Mouse (Mus musculus) midbrain, embryonic 16.5 days (tissue): ENCODE data around the gene Tmie. TPM values are rescaled to one million over a fixed set of nuclear protein-coding genes. Genes with fewer than 3 reads are reported as not detected.
A peak's percentile ranks its signal among the peaks of the same experiment; 100 is the strongest.

Experiments
- ATAC-seq: fragments of 200-750 bp; cut with Nextera tagmentation; 2 replicates; pipeline ENCODE4 v1.8.0; 2017; ENCODE audit warnings: moderate TSS enrichment
- H3K27ac ChIP-seq: fragments of 300-500 bp; sonication (generic); 2 replicates; pipeline ENCODE4 v1.5.1; 2014; ENCODE audit warnings: mild to moderate bottlenecking, low read length, mixed read lengths
- H3K27me3 ChIP-seq: fragments of 300-500 bp; sonication (generic); 2 replicates; pipeline ENCODE4 v1.6.1; 2014; ENCODE audit warnings: low read depth, low read length, mixed read lengths; ENCODE audit not compliant: control insufficient read depth, insufficient read depth
- H3K36me3 ChIP-seq: fragments of 300-500 bp; sonication (generic); 2 replicates; pipeline ENCODE4 v1.6.1; 2014; ENCODE audit warnings: mild to moderate bottlenecking, low read length, moderate library complexity, mixed read lengths; ENCODE audit not compliant: control insufficient read depth, insufficient read depth
- H3K4me1 ChIP-seq: fragments of 300-500 bp; sonication (generic); 2 replicates; pipeline ENCODE4 v1.6.1; 2014; ENCODE audit warnings: mild to moderate bottlenecking, low read length, mixed read lengths; ENCODE audit not compliant: control insufficient read depth, insufficient read depth
- H3K4me2 ChIP-seq: fragments of 300-500 bp; sonication (generic); 2 replicates; pipeline ENCODE4 v1.6.1; 2014; ENCODE audit warnings: mild to moderate bottlenecking, low read length, mixed read lengths
- H3K4me3 ChIP-seq: fragments of 300-500 bp; sonication (generic); 2 replicates; pipeline ENCODE4 v1.5.1; 2014; ENCODE audit warnings: low read depth, mild to moderate bottlenecking, low read length, moderate library complexity, mixed read lengths
- H3K9ac ChIP-seq: fragments of 300-500 bp; sonication (generic); 2 replicates; pipeline ENCODE4 v1.6.1; 2014; ENCODE audit warnings: low read depth, low read length, mixed read lengths
- H3K9me3 ChIP-seq: fragments of 300-500 bp; sonication (generic); replicated peaks from 2 replicates; pipeline ENCODE4 v1.6.1; 2014; ENCODE audit warnings: mild to moderate bottlenecking, low read length, mixed read lengths; ENCODE audit not compliant: control insufficient read depth, poor library complexity, severe bottlenecking
- WGBS: fragments of 180-500 bp; shearing (Covaris S2); extraction: QIAGEN DNeasy Blood & Tissue Kit; methylation state at CpG from one replicate; pipeline ENCODE4 v1.1.7; 2014; 5-methylcytosine and 5-hydroxymethylcytosine counted together
- polyA plus RNA-seq: library from polyadenylated mRNA; unstranded; fragments of >200 nt; fragmentation: Nextera tagmentation; extraction: Ambion mirVana; gene quantifications from 2 replicates; pipeline ENCODE4 v1.2.1, GENCODE M21; 2015

Gene Tmie
- polyA plus RNA-seq, 1 experiment from 2014 or later = 5.7 TPM

DNA sequence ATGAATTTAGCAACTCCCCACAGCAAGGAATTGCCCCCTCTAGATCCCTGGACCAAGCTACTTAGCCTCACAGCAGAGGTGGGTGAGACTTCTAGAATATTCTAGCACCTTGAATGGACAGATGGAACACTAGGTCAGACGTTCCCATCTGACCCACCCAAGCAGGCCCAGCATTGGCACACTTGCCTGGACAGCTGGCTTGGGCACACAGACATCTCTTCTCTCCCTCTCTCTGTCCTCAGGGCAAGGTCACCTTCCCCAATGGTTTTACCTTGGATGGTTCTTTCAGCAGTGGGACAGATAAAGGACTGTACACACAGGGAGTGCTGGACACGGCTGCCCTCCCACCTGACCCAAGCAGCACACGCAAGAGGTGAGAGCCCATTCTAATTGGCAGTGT, 12.6 kb upstream of the Tmie start:
- H3K36me3 ChIP-seq = no peaks in the 10 kb centered on the region
- H3K27ac ChIP-seq = no peak overlapping the region
- H3K4me2 ChIP-seq = no peak overlapping the region
- ATAC-seq = no peak
- WGBS = 86% methylated on average over 3 of the region's 3 CpGs
- no peak overlapping the region for H3K9ac ChIP-seq
- no peaks in the 10 kb centered on the region for H3K9me3 ChIP-seq
- H3K4me3 ChIP-seq = no peak overlapping the region
- peaks cover 4% of the 10 kb centered on the region; the same call in 1 of the 2 replicates for H3K4me1 ChIP-seq
- no peaks in the 10 kb centered on the region for H3K27me3 ChIP-seq

DNA sequence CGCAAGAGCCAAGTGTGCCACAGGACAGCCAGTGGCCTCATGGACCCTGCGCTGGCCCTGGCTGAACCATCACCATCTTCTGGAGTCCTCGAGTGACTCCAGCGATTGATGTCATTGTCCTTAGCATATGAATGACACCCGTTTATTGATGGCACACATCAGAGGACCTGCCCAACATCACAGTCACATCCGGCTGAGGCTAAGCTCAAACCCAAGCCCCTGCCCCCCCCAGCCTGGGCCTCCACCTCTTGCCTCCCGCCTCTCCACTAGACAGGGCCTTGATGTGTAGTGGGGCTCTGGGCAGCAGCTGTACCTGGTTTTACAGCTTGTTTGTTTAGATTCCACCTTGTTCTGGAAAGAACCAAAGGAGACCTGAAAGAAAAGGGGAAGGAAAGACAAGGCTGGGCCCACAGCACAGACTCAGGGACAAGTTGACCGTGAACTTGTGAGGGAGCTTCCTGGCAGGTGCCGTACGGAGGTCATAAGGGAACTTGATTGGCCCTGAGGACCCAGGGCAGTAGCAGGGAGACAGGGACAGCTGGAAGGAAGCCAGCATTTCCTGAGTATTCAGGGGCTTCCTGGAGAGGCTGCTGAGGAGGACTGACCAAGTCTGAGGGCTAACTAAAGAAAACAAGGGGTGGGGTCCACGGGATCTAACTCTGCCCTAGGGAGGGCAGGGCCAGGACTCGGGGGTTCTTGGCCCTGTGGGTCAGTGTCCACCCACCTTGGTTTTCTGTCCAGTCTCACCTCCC, 11.3 kb upstream of the Tmie start:
- H3K27ac ChIP-seq = no peak overlapping the region
- H3K9me3 ChIP-seq = no peaks in the 10 kb centered on the region
- no peak overlapping the region for H3K9ac ChIP-seq
- no peak overlapping the region for H3K4me3 ChIP-seq
- no peak for ATAC-seq
- no peak overlapping the region for H3K4me2 ChIP-seq
- 80% methylated on average over 12 of the region's 12 CpGs for WGBS
- no peaks in the 10 kb centered on the region for H3K36me3 ChIP-seq
- peaks cover under 1% of the 10 kb centered on the region; the same call in 1 of the 2 replicates for H3K4me1 ChIP-seq
- no peaks in the 10 kb centered on the region for H3K27me3 ChIP-seq

DNA sequence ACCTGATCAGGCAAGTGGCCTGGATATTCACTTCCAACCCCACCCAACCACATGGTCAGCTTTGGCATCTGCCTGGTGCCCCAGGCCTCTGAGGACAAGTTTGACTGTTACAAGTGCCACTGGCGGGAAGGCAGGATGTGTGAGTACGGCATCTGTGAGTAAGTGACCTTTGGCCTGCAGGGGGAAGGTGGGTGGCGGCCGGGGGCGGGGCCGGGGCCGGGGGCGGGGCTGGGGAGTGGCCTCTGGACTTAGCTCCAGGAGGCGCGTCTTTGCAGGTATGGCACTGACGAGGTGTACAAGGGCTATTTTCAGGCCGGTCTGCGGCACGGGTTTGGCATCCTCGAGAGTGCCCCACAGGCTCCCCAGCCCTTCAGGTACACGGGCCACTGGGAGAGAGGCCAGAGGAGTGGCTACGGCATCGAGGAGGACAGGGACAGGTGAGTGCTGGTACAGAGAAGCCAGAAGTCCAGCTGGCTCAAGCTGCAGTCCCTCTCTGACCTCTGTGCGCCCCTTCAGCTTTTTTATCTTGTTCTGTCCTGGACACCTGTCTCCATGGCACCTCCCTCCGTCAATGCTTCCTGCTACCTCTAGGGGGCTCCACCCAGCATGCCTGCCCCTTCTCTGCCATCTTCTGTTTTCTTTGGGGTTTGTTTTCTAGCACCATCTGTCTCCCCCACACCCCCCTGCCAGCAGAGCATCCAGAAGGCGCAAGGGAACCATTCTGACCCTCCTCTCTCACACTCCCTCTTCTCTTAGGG, 10.3 kb upstream of the Tmie start:
- no peaks in the 10 kb centered on the region for H3K9me3 ChIP-seq
- H3K9ac ChIP-seq = no peak overlapping the region
- no peaks in the 10 kb centered on the region for H3K4me1 ChIP-seq
- WGBS = 16% methylated on average over 20 of the region's 21 CpGs
- H3K27ac ChIP-seq = no peak overlapping the region
- no peaks in the 10 kb centered on the region for H3K36me3 ChIP-seq
- H3K27me3 ChIP-seq = no peaks in the 10 kb centered on the region
- no peak for ATAC-seq
- no peak overlapping the region for H3K4me2 ChIP-seq
- H3K4me3 ChIP-seq = no peak overlapping the region

DNA sequence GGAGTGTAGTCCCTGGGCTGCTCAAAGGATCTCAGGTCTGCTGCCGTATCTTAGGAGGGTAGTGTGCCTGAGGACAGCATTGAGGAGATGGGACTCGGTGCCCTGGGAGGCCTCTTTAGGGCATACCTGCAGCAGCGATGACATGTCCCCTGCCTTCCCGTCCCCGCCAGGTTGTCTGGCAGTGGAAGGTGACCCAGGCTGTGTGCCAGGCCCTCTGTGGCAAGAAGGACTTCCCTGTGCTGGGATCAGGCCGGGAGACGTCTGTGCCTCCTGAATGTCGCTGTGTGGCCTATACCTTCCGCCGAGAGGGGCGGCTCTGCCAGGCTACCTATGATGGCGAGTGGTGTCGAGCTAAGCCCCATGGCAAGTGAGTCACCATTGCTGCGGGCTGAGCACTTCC, 9.0 kb upstream of the Tmie start:
- WGBS = 90% methylated on average over 14 of the region's 14 CpGs

DNA sequence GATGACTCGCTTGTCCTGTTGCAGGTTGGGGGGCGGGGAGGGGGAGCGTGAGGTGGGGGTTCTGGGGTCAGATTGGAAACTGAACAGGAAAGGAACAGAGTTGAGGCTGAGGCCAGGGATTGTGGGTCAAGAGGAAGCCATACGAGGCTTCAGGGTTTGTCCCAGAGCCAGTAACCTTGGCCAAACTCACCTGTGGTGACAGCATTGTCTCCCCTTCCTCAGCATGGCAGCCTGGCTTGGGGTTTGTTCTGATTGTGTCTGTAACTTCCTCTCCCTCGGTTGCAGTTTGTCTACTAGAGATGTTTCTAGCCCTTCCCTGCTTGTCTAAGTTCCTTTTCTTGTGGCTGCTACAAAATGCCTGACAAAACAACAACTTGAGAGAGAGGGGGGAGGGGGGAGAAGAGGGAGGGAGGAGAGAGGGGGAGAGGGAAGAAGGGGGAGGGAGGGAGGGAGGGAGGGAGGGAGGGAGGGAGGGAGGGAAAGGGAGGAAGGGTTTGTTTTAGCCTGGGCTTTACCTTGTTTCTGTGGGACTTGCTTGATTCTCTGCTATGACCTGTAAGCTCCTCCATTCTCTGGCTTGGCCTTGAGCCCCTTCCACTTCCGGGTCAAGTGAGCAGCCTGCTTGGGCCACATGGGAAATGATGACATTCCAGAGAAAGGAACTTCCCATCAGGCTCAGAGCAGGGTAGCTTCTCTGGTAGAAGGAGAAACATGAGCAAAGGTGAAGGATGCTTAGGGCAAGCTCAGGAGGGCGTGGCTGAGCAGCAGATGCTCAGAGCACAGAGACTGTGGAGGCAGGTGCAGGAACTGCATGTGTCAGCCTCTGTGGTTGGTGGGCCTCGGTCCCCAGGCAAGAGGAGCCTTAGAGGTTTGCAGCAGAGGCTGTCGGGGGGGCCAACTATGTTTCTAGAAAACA, 7.7 kb upstream of the Tmie start:
- Histone ChIP-seq H3K9me3 (no peaks in the 10 kb centered on the region), H3K36me3 (no peaks in the 10 kb centered on the region), H3K27ac (no peak overlapping the region), H3K27me3 (no peaks in the 10 kb centered on the region), H3K4me3 (no peak overlapping the region), H3K9ac (no peak overlapping the region), H3K4me2 (no peak overlapping the region), H3K4me1 (no peaks in the 10 kb centered on the region)
- 69% methylated on average over 9 of the region's 9 CpGs for WGBS
- no peak for ATAC-seq

More for the DNA sequence above, 9.0 kb upstream of the Tmie start:
- H3K4me1 ChIP-seq = no peaks in the 10 kb centered on the region
- H3K36me3 ChIP-seq = no peaks in the 10 kb centered on the region
- no peak overlapping the region for H3K27ac ChIP-seq
- H3K27me3 ChIP-seq = no peaks in the 10 kb centered on the region
- H3K4me3 ChIP-seq = no peak overlapping the region
- H3K9me3 ChIP-seq = no peaks in the 10 kb centered on the region
- H3K4me2 ChIP-seq = no peak overlapping the region
- H3K9ac ChIP-seq = no peak overlapping the region
- ATAC-seq = no peak

DNA sequence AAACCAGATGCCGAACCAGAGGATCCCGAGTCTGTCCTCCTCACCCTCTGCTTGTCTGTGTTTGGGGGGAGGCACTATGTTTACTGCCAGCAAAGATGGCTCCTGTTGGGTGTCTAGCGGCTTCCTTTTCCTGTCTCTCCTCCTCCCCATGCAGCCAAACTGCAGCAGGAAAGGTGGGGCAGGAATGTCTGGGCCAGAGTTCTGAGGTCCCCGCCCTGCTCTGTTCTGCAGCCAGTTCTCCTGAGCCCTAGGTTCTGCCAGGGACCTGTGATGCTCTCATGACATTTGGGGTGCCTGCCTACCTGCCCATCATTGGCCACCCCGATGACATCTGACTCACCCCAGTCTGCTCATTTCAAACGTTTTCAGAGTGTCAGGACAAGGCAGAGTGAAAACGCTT, 2.0 kb upstream of the Tmie start:
- Histone ChIP-seq H3K4me2 (no peak overlapping the region), H3K9ac (no peak overlapping the region), H3K36me3 (no peaks in the 10 kb centered on the region), H3K27me3 (peaks cover 31% of the 10 kb centered on the region), H3K9me3 (no peaks in the 10 kb centered on the region), H3K27ac (no peak overlapping the region), H3K4me1 (peaks cover 8% of the 10 kb centered on the region), H3K4me3 (no peak overlapping the region)
- 77% methylated on average over 7 of the region's 7 CpGs for WGBS
- no peak for ATAC-seq

DNA sequence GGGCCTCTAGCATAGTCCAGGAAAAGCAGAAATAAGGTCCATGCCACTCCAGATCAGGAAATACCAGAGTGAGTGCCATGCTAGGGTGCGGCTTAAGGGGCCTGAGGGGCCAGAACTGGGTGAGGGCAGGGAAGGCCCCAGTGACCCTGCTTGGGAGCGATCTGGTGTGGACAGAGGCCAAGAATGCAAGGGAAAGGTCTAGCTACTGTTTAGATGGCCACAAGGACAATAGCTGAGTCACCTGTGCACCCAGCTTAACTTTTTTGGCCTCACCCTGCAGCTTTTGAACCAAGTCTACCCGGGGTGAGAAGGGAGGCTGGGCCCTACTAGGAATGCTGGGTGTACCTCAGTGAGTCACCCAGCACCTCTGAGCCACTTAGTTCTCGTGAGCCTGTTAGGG, 859 bp upstream of the Tmie start:
- H3K9me3 ChIP-seq = no peaks in the 10 kb centered on the region
- 69% methylated on average over 4 of the region's 4 CpGs for WGBS
- peaks cover 8% of the 10 kb centered on the region for H3K4me1 ChIP-seq
- peak overlapping the region; percentile 88 for H3K4me2 ChIP-seq
- H3K4me3 ChIP-seq = peak overlapping the region; percentile 55
- no peak overlapping the region for H3K27ac ChIP-seq
- H3K36me3 ChIP-seq = no peaks in the 10 kb centered on the region
- H3K9ac ChIP-seq = no peak overlapping the region
- no peak for ATAC-seq
- H3K27me3 ChIP-seq = peaks cover 31% of the 10 kb centered on the region

DNA sequence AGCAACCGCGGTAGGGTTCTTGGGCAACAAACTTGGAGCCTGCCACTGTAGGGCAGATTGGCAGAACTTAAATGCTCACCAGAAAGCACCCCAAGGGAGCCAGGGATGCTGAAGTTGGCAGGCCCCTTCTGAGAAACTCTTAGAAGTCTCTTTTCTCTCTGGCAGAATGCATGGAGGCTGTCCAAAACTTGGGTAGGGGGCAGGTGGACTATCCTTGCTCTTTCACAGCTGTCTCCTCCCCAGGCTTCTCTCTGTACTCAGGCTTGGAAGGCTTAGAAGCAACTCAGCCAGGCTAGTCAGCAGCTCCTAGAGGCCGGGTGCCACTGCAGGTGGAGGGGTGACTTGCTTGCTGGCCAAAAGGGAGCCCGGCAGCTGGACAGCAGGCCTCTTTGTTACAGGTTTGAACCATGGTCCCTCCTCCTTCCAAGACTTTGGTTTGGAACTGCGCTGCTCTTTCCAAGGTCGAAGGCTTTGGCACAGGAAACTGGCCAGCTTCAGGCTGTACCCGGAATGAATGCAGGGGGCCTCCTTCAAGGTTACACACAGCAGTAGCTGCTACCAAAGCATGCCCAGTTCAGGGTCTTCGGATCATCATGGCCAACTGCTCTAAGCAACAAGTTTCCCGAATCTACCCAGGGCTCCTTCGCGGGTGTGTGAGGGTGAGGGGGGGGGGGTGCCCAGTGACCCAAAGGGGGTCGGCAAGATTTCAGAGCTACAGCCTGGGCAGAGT, 557 bp downstream of the Tmie start, which contains the start of gene Als2cl:
TSS of gene Als2cl (plus strand) at position 680 of the 730 bp plus-strand sequence.
- H3K27ac ChIP-seq = no peak within 1 kb of the TSS
- peaks cover 31% of the 10 kb centered on the region for H3K27me3 ChIP-seq
- H3K4me1 ChIP-seq = peaks cover 21% of the 10 kb centered on the region
- H3K36me3 ChIP-seq = no peaks in the 10 kb centered on the region
- H3K4me3 ChIP-seq = peak within 1 kb of the TSS; percentile 55
- 12% methylated on average over 12 of the region's 12 CpGs for WGBS
- peak within 1 kb of the TSS; percentile 67 for H3K9ac ChIP-seq
- peak within 1 kb of the TSS; percentile 88 for H3K4me2 ChIP-seq
- H3K9me3 ChIP-seq = no peaks in the 10 kb centered on the region
- 0 out of 2 replicates have a peak, but pooled peaks have one; percentile 16 for ATAC-seq
